Mouse (Mus musculus) MEL (cell line): ENCODE data around the gene Msh3. TPM values are rescaled to one million over a fixed set of nuclear protein-coding genes. Genes with fewer than 3 reads are reported as not detected.

Experiments used
- DNase-seq: peaks from one replicate; pipeline ENCODE4 v3.0.0; 2011; ENCODE audit warnings: low read depth, low spot score
- H3K27ac ChIP-seq: 2 replicates; pipeline ENCODE4 v1.5.1; 2012; ENCODE audit warnings: low read depth, mild to moderate bottlenecking, control low read depth, low read length, moderate library complexity; ENCODE audit not compliant: control insufficient read depth
- H3K27me3 ChIP-seq, 2 experiments: fragments of 150-350 bp in 1 of 2; sonication (generic) in 1 of 2; 2 replicates each; pipeline ENCODE4 v1.6.1; 2012; ENCODE audit warnings: low read length in 2 of 2, mild to moderate bottlenecking in 2 of 2, improper control_type of control experiment in 1 of 2, moderate library complexity in 1 of 2; ENCODE audit not compliant: insufficient read depth in 2 of 2, control insufficient read depth in 1 of 2
- H3K36me3 ChIP-seq, 2 experiments: 2 replicates each; pipeline ENCODE4 v1.6.1; 2012 to 2014; ENCODE audit warnings: low read length in 2 of 2, improper control_type of control experiment in 1 of 2, inconsistent platforms in 1 of 2, mild to moderate bottlenecking in 1 of 2; ENCODE audit not compliant: insufficient read depth in 2 of 2, control insufficient read depth in 1 of 2
- H3K4me1 ChIP-seq, 2 experiments: fragments of 150-350 bp in 1 of 2; sonication (generic) in 1 of 2; 2 replicates each; pipeline ENCODE4 v1.6.1; 2012; ENCODE audit warnings: low read length in 2 of 2, improper control_type of control experiment in 1 of 2, mild to moderate bottlenecking in 1 of 2; ENCODE audit not compliant: insufficient read depth in 2 of 2, control insufficient read depth in 1 of 2
- H3K4me3 ChIP-seq, 2 experiments: fragments of 150-350 bp in 1 of 2; sonication (generic) in 1 of 2; 2 replicates each; pipeline ENCODE4 v1.5.1; 2012; ENCODE audit warnings: low read depth in 2 of 2, low read length in 2 of 2, mild to moderate bottlenecking in 2 of 2, moderate library complexity in 2 of 2, control low read depth in 1 of 2, improper control_type of control experiment in 1 of 2; ENCODE audit not compliant: control insufficient read depth in 1 of 2, insufficient read depth in 1 of 2
- H3K79me2 ChIP-seq: 2 replicates; pipeline ENCODE4 v1.6.1; 2012; ENCODE audit warnings: mild to moderate bottlenecking, low read length, moderate library complexity; ENCODE audit not compliant: control insufficient read depth, poor library complexity, insufficient read depth
- H3K9ac ChIP-seq: 2 replicates; pipeline ENCODE4 v1.6.1; 2012; ENCODE audit warnings: low read depth, mild to moderate bottlenecking, control low read depth, low read length, moderate library complexity; ENCODE audit not compliant: control insufficient read depth, poor library complexity, severe bottlenecking
- H3K9me3 ChIP-seq: fragments of 150-350 bp; sonication (generic); replicated peaks from 2 replicates; pipeline ENCODE4 v1.6.1; 2012; ENCODE audit warnings: mild to moderate bottlenecking, low read length, improper control_type of control experiment, moderate library complexity; ENCODE audit not compliant: insufficient read depth
- BHLHE40 ChIP-seq: IDR thresholded peaks from 2 replicates; pipeline ENCODE4 v1.6.1; 2012; ENCODE audit warnings: low read depth, mild to moderate bottlenecking, inconsistent platforms, low read length, improper control_type of control experiment, borderline replicate concordance
- E2F4 ChIP-seq: IDR thresholded peaks from 2 replicates; pipeline ENCODE4 v1.6.1; 2011; ENCODE audit warnings: low read depth, low read length, improper control_type of control experiment, borderline replicate concordance
- ELF1 ChIP-seq: IDR thresholded peaks from 2 replicates; pipeline ENCODE4 v1.6.1; 2014; ENCODE audit warnings: low read depth, mild to moderate bottlenecking, inconsistent platforms, low read length, improper control_type of control experiment, moderate library complexity
- EP300 ChIP-seq, 2 experiments: IDR thresholded peaks; 2 replicates each; pipeline ENCODE4 v1.6.1; 2011; ENCODE audit warnings: improper control_type of control experiment in 2 of 2, low read length in 2 of 2, low read depth in 1 of 2, mild to moderate bottlenecking in 1 of 2
- ETS1 ChIP-seq: IDR thresholded peaks from 2 replicates; pipeline ENCODE4 v1.6.1; 2012; ENCODE audit warnings: low read depth, mild to moderate bottlenecking, inconsistent platforms, low read length, improper control_type of control experiment, moderate library complexity
- GATA1 ChIP-seq: IDR thresholded peaks from 2 replicates; pipeline ENCODE4 v1.6.1; 2011; ENCODE audit warnings: low read depth, low read length, improper control_type of control experiment
- HCFC1 ChIP-seq: IDR thresholded peaks from 2 replicates; pipeline ENCODE4 v1.6.1; 2012; ENCODE audit warnings: low read depth, mild to moderate bottlenecking, inconsistent platforms, low read length, improper control_type of control experiment, moderate library complexity
- MAFK ChIP-seq: IDR thresholded peaks from 2 replicates; pipeline ENCODE4 v1.6.1; 2011; ENCODE audit warnings: low read depth, mild to moderate bottlenecking, low read length, improper control_type of control experiment, borderline replicate concordance
- MAZ ChIP-seq: IDR thresholded peaks from 2 replicates; pipeline ENCODE4 v1.6.1; 2012; ENCODE audit warnings: low read depth, mild to moderate bottlenecking, inconsistent platforms, low read length, improper control_type of control experiment
- MEF2A ChIP-seq: IDR thresholded peaks from 2 replicates; pipeline ENCODE4 v1.6.1; 2014; ENCODE audit warnings: low read depth, mild to moderate bottlenecking, inconsistent platforms, low read length, improper control_type of control experiment; ENCODE audit not compliant: poor library complexity, insufficient replicate concordance, severe bottlenecking; ENCODE audit errors: extremely low read depth
- MXI1 ChIP-seq: IDR thresholded peaks from 2 replicates; pipeline ENCODE4 v1.6.1; 2011; ENCODE audit warnings: mild to moderate bottlenecking, low read depth, low read length, improper control_type of control experiment
- MYB ChIP-seq: IDR thresholded peaks from 2 replicates; pipeline ENCODE4 v1.6.1; 2011; ENCODE audit warnings: mild to moderate bottlenecking, low read depth, low read length, improper control_type of control experiment
- NRF1 ChIP-seq: IDR thresholded peaks from 2 replicates; pipeline ENCODE4 v1.6.1; 2014; ENCODE audit warnings: low read depth, mild to moderate bottlenecking, inconsistent platforms, low read length, improper control_type of control experiment, moderate library complexity; ENCODE audit not compliant: poor library complexity, insufficient read depth, severe bottlenecking
- POLR2A ChIP-seq, 2 experiments: IDR thresholded peaks; 2 replicates each; pipeline ENCODE4 v1.6.1; 2011 to 2012; ENCODE audit warnings: low read length in 2 of 2, mild to moderate bottlenecking in 2 of 2, control low read depth in 1 of 2, improper control_type of control experiment in 1 of 2, low read depth in 1 of 2, moderate library complexity in 1 of 2; ENCODE audit not compliant: control insufficient read depth in 1 of 2, insufficient read depth in 1 of 2, poor library complexity in 1 of 2
- POLR2AphosphoS2 ChIP-seq: IDR thresholded peaks from 2 replicates; pipeline ENCODE4 v1.6.1; 2011; ENCODE audit warnings: low read length, improper control_type of control experiment
- RCOR1 ChIP-seq: IDR thresholded peaks from 2 replicates; pipeline ENCODE4 v1.6.1; 2012; ENCODE audit warnings: low read depth, mild to moderate bottlenecking, inconsistent platforms, low read length, improper control_type of control experiment
- SIN3A ChIP-seq: IDR thresholded peaks from 2 replicates; pipeline ENCODE4 v1.6.1; 2012; ENCODE audit warnings: low read length, improper control_type of control experiment, inconsistent platforms
- SMC3 ChIP-seq: IDR thresholded peaks from 2 replicates; pipeline ENCODE4 v1.6.1; 2011; ENCODE audit warnings: low read depth, low read length, improper control_type of control experiment
- TAL1 ChIP-seq: IDR thresholded peaks from 2 replicates; pipeline ENCODE4 v1.6.1; 2012; ENCODE audit warnings: mild to moderate bottlenecking, inconsistent platforms, low read length, moderate library complexity, mixed read lengths
- TCF12 ChIP-seq: IDR thresholded peaks from 2 replicates; pipeline ENCODE4 v1.6.1; 2014; ENCODE audit warnings: low read depth, mild to moderate bottlenecking, inconsistent platforms, low read length, improper control_type of control experiment, moderate library complexity
- USF1 ChIP-seq: IDR thresholded peaks from 2 replicates; pipeline ENCODE4 v1.6.1; 2014; ENCODE audit warnings: low read depth, mild to moderate bottlenecking, inconsistent platforms, low read length, improper control_type of control experiment, moderate library complexity
- USF2 ChIP-seq, 2 experiments: IDR thresholded peaks; 2 replicates each; pipeline ENCODE4 v1.6.1; 2011 to 2012; ENCODE audit warnings: improper control_type of control experiment in 2 of 2, low read length in 2 of 2, borderline replicate concordance in 1 of 2, inconsistent platforms in 1 of 2, low read depth in 1 of 2, mild to moderate bottlenecking in 1 of 2; ENCODE audit not compliant: insufficient read depth in 1 of 2
- ZKSCAN1 ChIP-seq: IDR thresholded peaks from 2 replicates; pipeline ENCODE4 v1.6.1; 2012; ENCODE audit warnings: low read depth, mild to moderate bottlenecking, inconsistent platforms, low read length, improper control_type of control experiment, moderate library complexity
- ZMIZ1 ChIP-seq: IDR thresholded peaks from 2 replicates; pipeline ENCODE4 v1.6.1; 2012; ENCODE audit warnings: low read depth, mild to moderate bottlenecking, inconsistent platforms, low read length, improper control_type of control experiment, moderate library complexity
- polyA plus RNA-seq, 2 experiments: library from polyadenylated mRNA; stranded (reverse) in 1 of 2; unstranded in 1 of 2; fragments of >175 nt in 1 of 2; fragments of >200 nt in 1 of 2; gene quantifications; 2 replicates each; pipeline versions ENCODE4 v1.2.1 to v1.2.4; 2012; ENCODE audit warnings: low replicate concordance in 2 of 2, low read depth in 1 of 2; ENCODE audit not compliant: insufficient read length in 2 of 2, insufficient read depth in 1 of 2, missing spikeins in 1 of 2
- total RNA-seq: library from RNA; depleted of rRNA; stranded (reverse); fragments of 300-350 nt; gene quantifications from 2 replicates; pipeline ENCODE4 v1.2.3, GENCODE M21; 2012

Gene Msh3
- total and polyA plus RNA-seq, 3 experiments = 14.4 to 17.7 TPM; not detected in 1

- no peak overlapping the region for H3K27ac ChIP-seq
- peaks cover 2 to 10% of the 10 kb centered on the region in 2 experiments for H3K4me1 ChIP-seq
- no peaks in the 10 kb centered on the region for H3K79me2 ChIP-seq
- peak; percentile 36 for DNase-seq
- peaks cover 0 to 8% of the 10 kb centered on the region in 2 experiments for H3K36me3 ChIP-seq
- H3K9ac ChIP-seq = no peak overlapping the region
- H3K9me3 ChIP-seq = no peaks in the 10 kb centered on the region
- TF ChIP-seq E2F4 (no peak), HCFC1 (no peak), POLR2AphosphoS2 (no peak), TAL1 (0 out of 2 replicates have a peak, but pooled peaks have one; percentile 12), SMC3 (no peak), ELF1 (peak; percentile 58), EP300 (IDR thresholded peaks at IDR 0.05; ENCODE audit: low read depth in 1 of 2, low read length in 2 of 2) (peak; percentile 71 to 79), USF2 (IDR thresholded peaks at IDR 0.05; ENCODE audit: borderline replicate concordance in 1 of 2, insufficient read depth in 1 of 2, low read depth in 1 of 2, low read length in 2 of 2) (no peak), SIN3A (peak; percentile 69), USF1 (no peak), MAZ (no peak), TCF12 (peak; percentile 80), ZKSCAN1 (no peak), ZMIZ1 (no peak), ETS1 (peak; percentile 88), RCOR1 (peak; percentile 51; the same call in 1 of the 2 replicates), BHLHE40 (0 out of 2 replicates have a peak, but pooled peaks have one; percentile 21), MXI1 (0 out of 2 replicates have a peak, but pooled peaks have one; percentile 37), MYB (peak; percentile 20; the same call in 1 of the 2 replicates), MEF2A (peak; percentile 77; the same call in 1 of the 2 replicates), POLR2A (IDR thresholded peaks at IDR 0.05; ENCODE audit: control insufficient read depth in 1 of 2, insufficient read depth in 1 of 2, low read depth in 1 of 2, low read length in 2 of 2, poor library complexity in 1 of 2) (no peak), MAFK (no peak), NRF1 (no peak), GATA1 (peak; percentile 76)
- H3K4me3 ChIP-seq = no peak overlapping the region
- no peaks in the 10 kb centered on the region for H3K27me3 ChIP-seq
Observed at GRCm38 (mm10) chr13:92255480-92255879, 99.3 kb downstream of the Msh3 start.
